Mouse (Mus musculus) kidney, embryonic 14.5 days (tissue): ENCODE data around the gene Zfp825. TPM values are rescaled to one million over a fixed set of nuclear protein-coding genes. Genes with fewer than 3 reads are reported as not detected.
"Not testable (repeated sequence)": the region's sequence is repeated elsewhere in the genome, so short reads cannot be mapped to it uniquely, and the experiment has no call there.

Experiments used
- ATAC-seq: fragments of 200-750 bp; cut with Nextera tagmentation; 2 replicates; pipeline ENCODE4 v1.8.0; 2017; ENCODE audit warnings: moderate number of reproducible peaks, mild to moderate bottlenecking, moderate TSS enrichment, moderate library complexity; ENCODE audit not compliant: low FRiP score, low TSS enrichment
- H3K27ac ChIP-seq: fragments of 300-500 bp; sonication (generic); 2 replicates; pipeline ENCODE4 v1.5.1; 2014; ENCODE audit warnings: low read depth, mild to moderate bottlenecking, low read length, moderate library complexity, mixed read lengths
- H3K27me3 ChIP-seq: fragments of 300-500 bp; sonication (generic); 2 replicates; pipeline ENCODE4 v1.6.1; 2014; ENCODE audit warnings: mild to moderate bottlenecking, low read length; ENCODE audit not compliant: control insufficient read depth, insufficient read depth
- H3K36me3 ChIP-seq: fragments of 300-500 bp; sonication (generic); 2 replicates; pipeline ENCODE4 v1.6.1; 2014; ENCODE audit warnings: low read length, mixed read lengths; ENCODE audit not compliant: control insufficient read depth, insufficient read depth
- H3K4me1 ChIP-seq: fragments of 300-500 bp; sonication (generic); 2 replicates; pipeline ENCODE4 v1.6.1; 2014; ENCODE audit warnings: low read length, mixed read lengths; ENCODE audit not compliant: control insufficient read depth, insufficient read depth
- H3K4me2 ChIP-seq: fragments of 300-500 bp; sonication (generic); replicated peaks from 2 replicates; pipeline ENCODE4 v1.6.1; 2014; ENCODE audit warnings: low read depth, mild to moderate bottlenecking, low read length
- H3K4me3 ChIP-seq: fragments of 300-500 bp; sonication (generic); 2 replicates; pipeline ENCODE4 v1.5.1; 2014; ENCODE audit warnings: mild to moderate bottlenecking, low read length
- H3K9ac ChIP-seq: fragments of 300-500 bp; sonication (generic); 2 replicates; pipeline ENCODE4 v1.6.1; 2014; ENCODE audit warnings: low read depth, mild to moderate bottlenecking, low read length, moderate library complexity
- H3K9me3 ChIP-seq: fragments of 300-500 bp; sonication (generic); 2 replicates; pipeline ENCODE4 v1.6.1; 2016; ENCODE audit warnings: low read length; ENCODE audit not compliant: control insufficient read depth
- WGBS: fragments of 180-500 bp; shearing (Covaris S2); extraction: QIAGEN DNeasy Blood & Tissue Kit; methylation state at CpG from one replicate; pipeline ENCODE4 v1.1.7; 2014; 5-methylcytosine and 5-hydroxymethylcytosine counted together
- polyA plus RNA-seq: library from polyadenylated mRNA; unstranded; fragments of >200 nt; fragmentation: Nextera tagmentation; extraction: Ambion mirVana; gene quantifications from 2 replicates; pipeline ENCODE4 v1.2.1, GENCODE M21; 2014

Gene Zfp825
- 27.3 and 29.3 TPM in 2 replicates for polyA plus RNA-seq

DNA sequence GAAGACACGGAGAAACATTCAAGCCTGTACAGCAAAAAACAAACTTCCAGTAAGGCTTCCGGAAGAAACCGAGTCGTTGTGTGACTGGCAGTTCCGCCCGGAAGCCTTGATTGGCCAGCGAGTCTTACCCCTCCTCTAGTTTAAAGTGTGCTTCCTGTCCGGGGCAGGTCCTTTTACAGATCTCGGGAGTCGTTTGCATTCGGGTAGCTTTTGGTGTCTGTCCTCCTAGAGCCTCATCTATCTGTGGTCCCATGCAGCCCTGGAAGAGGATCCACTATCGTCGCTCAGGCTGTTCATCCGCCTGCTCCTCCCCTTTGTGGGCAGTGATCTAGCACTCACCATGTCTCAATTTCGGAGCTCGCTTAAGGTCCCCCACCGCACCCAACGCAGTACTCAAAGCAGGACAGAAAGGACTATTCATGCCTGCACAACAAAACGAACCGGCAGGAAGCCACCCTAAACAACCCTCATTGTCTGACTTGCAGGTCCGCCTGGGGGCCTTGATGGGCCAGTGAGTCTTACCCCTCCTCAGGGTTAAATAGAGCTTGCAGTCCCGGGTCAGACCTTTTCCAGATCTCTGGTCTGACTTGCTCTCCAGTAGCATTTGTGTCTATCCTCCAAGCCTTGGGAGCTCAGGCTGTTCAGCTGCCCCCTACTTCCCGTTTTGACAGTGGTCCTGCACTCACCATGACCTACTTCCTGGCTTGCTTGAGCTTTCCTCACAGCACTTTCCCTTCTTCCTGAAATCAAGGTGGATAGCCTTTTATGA is at the start of gene Zfp825:
Gene Zfp825, minus strand, starts transcription at position 82 of the 769 bp plus-strand sequence.
- H3K4me1 ChIP-seq = no peaks in the 10 kb centered on the region
- H3K9ac ChIP-seq = peak within 1 kb of the TSS; percentile 79
- no peaks in the 10 kb centered on the region for H3K27me3 ChIP-seq
- under 1% methylated on average over 23 of the region's 23 CpGs for WGBS
- H3K9me3 ChIP-seq = no peaks in the 10 kb centered on the region
- peak within 1 kb of the TSS; percentile 79 for H3K4me2 ChIP-seq
- ATAC-seq = peak; percentile 99
- H3K36me3 ChIP-seq = no peaks in the 10 kb centered on the region
- H3K4me3 ChIP-seq = peak within 1 kb of the TSS; percentile 67
- peak within 1 kb of the TSS; percentile 84 for H3K27ac ChIP-seq

- not testable (repeated sequence) for H3K4me3 ChIP-seq, H3K4me2 ChIP-seq, H3K36me3 ChIP-seq, H3K9ac ChIP-seq, ATAC-seq, H3K27ac ChIP-seq, H3K9me3 ChIP-seq, H3K4me1 ChIP-seq, H3K27me3 ChIP-seq
- WGBS = 95% methylated on average over 3 of the region's 3 CpGs
Observed at GRCm38 (mm10) chr13:74535418-74535817, 41.6 kb upstream of the Zfp825 start.

GRCm38 (mm10) chr13:74534864-74535263 is 41.1 kb upstream of the Zfp825 start:
- WGBS = 13% methylated on average over 3 of the region's 3 CpGs
- not testable (repeated sequence) for H3K9ac ChIP-seq, H3K4me1 ChIP-seq, H3K27ac ChIP-seq, H3K9me3 ChIP-seq, H3K4me2 ChIP-seq, H3K36me3 ChIP-seq, H3K27me3 ChIP-seq, H3K4me3 ChIP-seq
- 0 out of 2 replicates have a peak, but pooled peaks have one; percentile 55 for ATAC-seq

DNA sequence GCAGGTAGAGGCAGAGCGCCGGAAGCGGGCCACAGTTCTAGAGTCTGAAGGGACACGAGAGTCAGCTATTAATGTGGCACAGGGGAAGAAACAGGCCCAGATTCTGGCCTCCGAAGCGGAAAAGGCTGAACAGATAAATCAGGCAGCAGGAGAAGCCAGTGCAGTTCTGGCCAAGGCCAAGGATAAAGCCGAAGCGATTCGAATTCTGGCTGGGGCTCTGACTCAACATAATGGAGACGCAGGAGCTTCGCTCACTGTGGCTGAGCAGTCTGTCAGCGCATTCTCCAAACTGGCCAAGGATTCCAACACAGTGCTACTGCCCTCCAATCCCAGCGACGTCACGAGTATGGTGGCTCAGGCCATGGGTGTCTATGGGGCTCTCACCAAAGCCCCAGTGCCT is 40.3 kb upstream of the Zfp825 start:
- no peak for ATAC-seq

GRCm38 (mm10) chr13:74531251-74531650 is 37.5 kb upstream of the Zfp825 start:
- ATAC-seq, H3K4me1 ChIP-seq, H3K27me3 ChIP-seq, H3K9ac ChIP-seq, H3K36me3 ChIP-seq, H3K4me2 ChIP-seq, H3K4me3 ChIP-seq, H3K9me3 ChIP-seq, H3K27ac ChIP-seq: not testable (repeated sequence)
- WGBS = 24% methylated on average over 1 of the region's 1 CpGs

More for the DNA sequence above, 40.3 kb upstream of the Zfp825 start:
- Histone ChIP-seq H3K27me3 (no peaks in the 10 kb centered on the region), H3K4me1 (no peaks in the 10 kb centered on the region), H3K27ac (no peak overlapping the region), H3K4me2 (no peak overlapping the region), H3K36me3 (no peaks in the 10 kb centered on the region), H3K9me3 (0 out of 2 replicates have a peak, but pooled peaks cover 4% of the 10 kb centered on the region), H3K4me3 (no peak overlapping the region), H3K9ac (no peak overlapping the region)
- WGBS = 94% methylated on average over 15 of the region's 15 CpGs

DNA sequence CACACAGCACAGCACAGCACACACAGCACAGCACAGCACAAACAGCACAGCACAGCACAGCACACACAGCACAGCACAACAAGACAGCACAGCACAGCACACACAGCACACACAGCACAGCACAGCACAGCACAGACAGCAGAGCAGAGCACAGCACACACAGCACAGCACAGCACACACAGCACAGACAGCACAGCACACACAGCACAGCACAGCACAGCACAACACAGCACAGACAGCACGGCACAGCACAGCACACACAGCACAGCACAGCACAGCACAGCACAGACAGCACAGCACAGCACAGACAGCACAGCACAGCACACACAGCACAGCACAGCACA is 35.6 kb upstream of the Zfp825 start:
- H3K27me3 ChIP-seq, ATAC-seq, H3K27ac ChIP-seq, H3K4me3 ChIP-seq, H3K36me3 ChIP-seq, H3K4me2 ChIP-seq, H3K4me1 ChIP-seq, H3K9me3 ChIP-seq, H3K9ac ChIP-seq: not testable (repeated sequence)
- WGBS = 39% methylated on average over 1 of the region's 1 CpGs

DNA sequence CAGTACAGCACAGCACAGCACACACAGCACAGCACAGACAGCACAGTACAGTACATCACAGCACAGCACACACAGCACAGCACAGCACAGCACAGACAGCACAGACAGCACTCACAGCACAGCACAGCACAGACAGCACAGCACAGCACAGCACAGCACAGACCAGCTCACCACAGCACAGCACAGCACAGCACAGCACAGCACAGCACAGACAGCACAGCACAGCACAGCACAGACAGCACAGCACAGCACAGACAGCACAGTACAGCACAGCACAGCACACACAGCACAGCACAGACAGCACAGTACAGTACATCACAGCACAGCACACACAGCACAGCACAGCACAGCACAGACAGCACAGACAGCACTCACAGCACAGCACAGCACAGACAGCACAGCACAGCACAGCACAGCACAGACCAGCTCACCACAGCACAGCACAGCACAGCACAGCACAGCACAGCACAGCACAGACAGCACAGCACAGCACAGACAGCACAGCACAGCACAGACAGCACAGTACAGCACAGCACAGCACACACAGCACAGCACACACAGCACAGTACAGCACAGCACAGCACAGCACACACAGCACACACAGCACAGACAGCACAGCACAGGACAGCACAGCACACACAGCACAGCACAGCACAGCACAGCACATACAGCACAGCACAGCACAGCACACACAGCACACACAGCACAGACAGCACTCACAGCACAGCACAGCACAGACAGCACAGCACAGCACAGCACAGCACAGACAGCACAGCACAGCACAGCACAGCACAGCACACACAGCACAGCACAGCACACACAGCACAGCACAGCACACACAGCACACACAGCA is 35.0 kb upstream of the Zfp825 start:
- not testable (repeated sequence) for H3K9me3 ChIP-seq, ATAC-seq, H3K27me3 ChIP-seq, H3K4me3 ChIP-seq, H3K4me1 ChIP-seq, H3K36me3 ChIP-seq, H3K27ac ChIP-seq, H3K4me2 ChIP-seq, H3K9ac ChIP-seq

GRCm38 (mm10) chr13:74522481-74523237 is 28.9 kb upstream of the Zfp825 start:
- H3K4me3 ChIP-seq = peak overlapping the region; percentile 52
- H3K9me3 ChIP-seq = no peaks in the 10 kb centered on the region
- peak overlapping the region; percentile 60 for H3K4me2 ChIP-seq
- H3K9ac ChIP-seq = peak overlapping the region; percentile 65
- ATAC-seq = peak; percentile 99
- 2% methylated on average over 15 of the region's 15 CpGs for WGBS
- no peaks in the 10 kb centered on the region for H3K36me3 ChIP-seq
- peak overlapping the region; percentile 88 for H3K27ac ChIP-seq
- no peaks in the 10 kb centered on the region for H3K4me1 ChIP-seq
- no peaks in the 10 kb centered on the region for H3K27me3 ChIP-seq
